Mouse (Mus musculus) liver, adult 2 months (tissue): ENCODE data around the gene Amdhd2. TPM values are rescaled to one million over a fixed set of nuclear protein-coding genes. Genes with fewer than 3 reads are reported as not detected.

Source experiments
- DNase-seq: peaks from one replicate; pipeline ENCODE4 v3.0.0-alpha.2; 2011; ENCODE audit warnings: low read depth, low spot score; ENCODE audit errors: extremely low read depth
- H3K27ac ChIP-seq: fragments of 200-500 bp; replicated peaks from 2 replicates; pipeline ENCODE4 v1.5.1; 2012; ENCODE audit warnings: low read depth, mild to moderate bottlenecking, control low read depth, inconsistent platforms, low read length; ENCODE audit not compliant: insufficient read depth
- H3K27me3 ChIP-seq: fragments of 200-500 bp; 2 replicates; pipeline ENCODE4 v1.6.1; 2012; ENCODE audit warnings: mild to moderate bottlenecking, moderate library complexity, low read length, inconsistent platforms; ENCODE audit not compliant: control insufficient read depth, insufficient read depth
- H3K36me3 ChIP-seq: fragments of 200-500 bp; 2 replicates; pipeline ENCODE4 v1.6.1; 2012; ENCODE audit warnings: low read length, inconsistent platforms; ENCODE audit not compliant: control insufficient read depth, insufficient read depth
- H3K4me1 ChIP-seq: fragments of 200-500 bp; 2 replicates; pipeline ENCODE4 v1.6.1; 2011; ENCODE audit warnings: low read length; ENCODE audit not compliant: control insufficient read depth, insufficient read depth
- H3K4me3 ChIP-seq: fragments of 200-500 bp; 2 replicates; pipeline ENCODE4 v1.5.1; 2011; ENCODE audit warnings: low read depth, mild to moderate bottlenecking, control low read depth, low read length, moderate library complexity; ENCODE audit not compliant: insufficient read depth
- H3K79me2 ChIP-seq: fragments of 200-500 bp; 2 replicates; pipeline ENCODE4 v1.6.1; 2012; ENCODE audit warnings: inconsistent platforms, mild to moderate bottlenecking, low read length, moderate library complexity; ENCODE audit not compliant: control insufficient read depth, insufficient read depth
- H3K9ac ChIP-seq: fragments of 200-500 bp; 2 replicates; pipeline ENCODE4 v1.6.1; 2012; ENCODE audit warnings: low read depth, mild to moderate bottlenecking, control low read depth, inconsistent platforms, low read length
- CTCF ChIP-seq: fragments of 200-500 bp; IDR thresholded peaks from 2 replicates; pipeline ENCODE4 v1.5.1; 2011; ENCODE audit warnings: low read depth, low read length, control low read depth
- POLR2A ChIP-seq: fragments of 200-500 bp; IDR thresholded peaks from 2 replicates; pipeline ENCODE4 v1.6.1; 2011; ENCODE audit warnings: low read length, control low read depth; ENCODE audit not compliant: insufficient read depth; ENCODE audit errors: extremely low read depth
- WGBS: fragments of 180-500 bp; shearing (Covaris S2); methylation state at CpG from one replicate; pipeline ENCODE4 v1.1.7; 2018; 5-methylcytosine and 5-hydroxymethylcytosine counted together
- polyA plus RNA-seq: library from polyadenylated mRNA; depleted of rRNA; stranded (reverse); fragments of >200 nt; gene quantifications from 2 replicates; pipeline ENCODE4 v1.2.3, GENCODE M21; 2012
- total RNA-seq: library from RNA; depleted of rRNA; stranded (reverse); fragments of >200 nt; gene quantifications from 2 replicates; pipeline ENCODE4 v1.2.3, GENCODE M21; 2014

Amdhd2 gene
- total and polyA plus RNA-seq, 2 experiments = 19.3 to 35.4 TPM

DNA sequence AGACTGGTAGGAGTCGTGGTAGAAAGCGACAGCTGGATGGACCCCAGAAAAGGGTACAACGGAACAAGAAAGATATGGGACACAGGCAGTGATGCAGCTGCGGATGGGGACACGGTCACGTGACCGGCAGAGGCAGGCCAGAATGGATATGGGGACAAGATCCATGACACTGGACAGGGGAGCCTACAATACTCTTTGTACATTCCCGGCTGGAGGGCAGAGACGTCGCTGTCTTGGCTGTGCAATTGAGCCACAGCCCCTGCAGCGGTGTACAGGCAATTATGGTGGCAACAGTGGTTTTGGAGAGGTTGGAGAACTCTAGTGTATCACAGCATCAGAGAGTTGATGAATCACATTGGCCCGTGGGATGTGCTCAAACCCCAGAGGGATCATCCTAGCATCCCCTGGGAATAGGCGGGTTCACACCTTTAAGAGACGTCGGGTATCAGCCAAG, 42.4 kb upstream of the Amdhd2 start:
- no peak for DNase-seq
- H3K79me2 ChIP-seq = peaks cover 19% of the 10 kb centered on the region; the same call in 1 of the 2 replicates
- peak overlapping the region; percentile 82; the same call in 1 of the 2 replicates for H3K4me3 ChIP-seq
- peak overlapping the region; percentile 95 for H3K9ac ChIP-seq
- H3K4me1 ChIP-seq = peaks cover 39% of the 10 kb centered on the region
- peak overlapping the region; percentile 17 for H3K27ac ChIP-seq
- no peaks in the 10 kb centered on the region for H3K27me3 ChIP-seq
- no peaks in the 10 kb centered on the region for H3K36me3 ChIP-seq
- TF ChIP-seq POLR2A = 0 out of 2 replicates have a peak, but pooled peaks have one; percentile 4
- no peak for TF ChIP-seq CTCF
- 13% methylated on average over 15 of the region's 15 CpGs for WGBS

DNA sequence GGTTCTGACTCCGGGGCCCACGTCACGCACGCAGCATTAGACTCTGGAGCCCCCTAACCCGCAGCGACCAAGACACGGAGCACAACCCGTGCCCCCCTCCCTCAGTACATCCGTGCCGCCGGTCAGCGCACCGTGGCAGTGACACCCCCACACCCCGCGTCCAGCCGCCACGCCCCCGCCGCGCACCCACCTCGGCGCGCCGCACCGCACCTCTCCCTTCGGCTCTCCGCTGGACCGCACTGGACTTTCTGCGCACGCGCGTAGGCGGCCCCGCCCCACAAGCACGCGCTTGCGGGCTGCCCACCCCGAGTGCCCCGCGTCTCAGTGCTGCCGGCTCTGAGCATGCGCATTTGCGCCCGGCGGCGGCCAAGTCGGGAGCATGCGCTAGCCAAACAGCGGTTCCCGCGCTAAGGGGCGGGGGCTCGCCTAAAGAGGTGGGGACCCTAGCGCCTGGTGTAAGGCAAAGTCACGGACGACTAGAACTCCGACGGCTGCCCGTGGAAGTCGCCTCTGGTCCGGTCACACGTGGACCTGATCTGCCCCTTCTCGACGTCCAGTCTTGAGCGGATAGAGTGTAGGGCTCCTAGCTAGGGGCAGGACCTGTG, 41.8 kb upstream of the Amdhd2 start, which contains the start of gene Tbc1d24:
Gene Tbc1d24 (minus strand): TSS at position 279 of the 605 bp plus-strand sequence.
- H3K4me1 ChIP-seq = peaks cover 34% of the 10 kb centered on the region
- H3K79me2 ChIP-seq = peaks cover 19% of the 10 kb centered on the region; the same call in 1 of the 2 replicates
- peak within 1 kb of the TSS; percentile 95 for H3K9ac ChIP-seq
- H3K27me3 ChIP-seq = no peaks in the 10 kb centered on the region
- no peaks in the 10 kb centered on the region for H3K36me3 ChIP-seq
- TF ChIP-seq POLR2A (peak; percentile 51; the same call in 1 of the 2 replicates), CTCF (no peak)
- DNase-seq = peak; percentile 69
- peak within 1 kb of the TSS; percentile 72 for H3K27ac ChIP-seq
- under 1% methylated on average over 65 of the region's 65 CpGs for WGBS
- peak within 1 kb of the TSS; percentile 82 for H3K4me3 ChIP-seq

DNA sequence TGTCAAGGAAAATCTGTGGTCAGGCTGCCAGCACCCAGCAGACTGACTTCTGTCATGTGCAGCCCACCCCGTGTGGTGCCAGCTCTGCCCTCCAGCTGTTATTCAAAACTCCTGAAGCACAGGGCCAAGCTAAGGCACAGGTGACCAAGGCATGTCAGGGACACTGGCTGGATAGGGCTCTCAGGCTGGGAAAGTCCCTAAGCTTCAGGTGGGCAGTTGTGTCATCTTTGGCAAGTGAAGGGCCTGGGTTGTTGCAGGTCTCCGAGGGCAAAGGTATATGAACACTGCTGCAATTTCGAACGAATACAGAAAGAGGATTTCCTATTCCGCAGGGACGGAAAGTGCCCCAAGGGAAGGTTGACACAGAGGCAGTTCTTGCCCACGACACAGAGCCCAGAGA, 41.3 kb upstream of the Amdhd2 start:
- Histone ChIP-seq H3K36me3 (no peaks in the 10 kb centered on the region), H3K27ac (peak overlapping the region; percentile 72), H3K79me2 (peaks cover 22% of the 10 kb centered on the region; the same call in 1 of the 2 replicates), H3K4me1 (peaks cover 29% of the 10 kb centered on the region), H3K27me3 (no peaks in the 10 kb centered on the region), H3K9ac (peak overlapping the region; percentile 95), H3K4me3 (peak overlapping the region; percentile 82)
- TF ChIP-seq POLR2A (no peak), CTCF (no peak)
- DNase-seq = peak; percentile 70
- 3% methylated on average over 7 of the region's 7 CpGs for WGBS

DNA sequence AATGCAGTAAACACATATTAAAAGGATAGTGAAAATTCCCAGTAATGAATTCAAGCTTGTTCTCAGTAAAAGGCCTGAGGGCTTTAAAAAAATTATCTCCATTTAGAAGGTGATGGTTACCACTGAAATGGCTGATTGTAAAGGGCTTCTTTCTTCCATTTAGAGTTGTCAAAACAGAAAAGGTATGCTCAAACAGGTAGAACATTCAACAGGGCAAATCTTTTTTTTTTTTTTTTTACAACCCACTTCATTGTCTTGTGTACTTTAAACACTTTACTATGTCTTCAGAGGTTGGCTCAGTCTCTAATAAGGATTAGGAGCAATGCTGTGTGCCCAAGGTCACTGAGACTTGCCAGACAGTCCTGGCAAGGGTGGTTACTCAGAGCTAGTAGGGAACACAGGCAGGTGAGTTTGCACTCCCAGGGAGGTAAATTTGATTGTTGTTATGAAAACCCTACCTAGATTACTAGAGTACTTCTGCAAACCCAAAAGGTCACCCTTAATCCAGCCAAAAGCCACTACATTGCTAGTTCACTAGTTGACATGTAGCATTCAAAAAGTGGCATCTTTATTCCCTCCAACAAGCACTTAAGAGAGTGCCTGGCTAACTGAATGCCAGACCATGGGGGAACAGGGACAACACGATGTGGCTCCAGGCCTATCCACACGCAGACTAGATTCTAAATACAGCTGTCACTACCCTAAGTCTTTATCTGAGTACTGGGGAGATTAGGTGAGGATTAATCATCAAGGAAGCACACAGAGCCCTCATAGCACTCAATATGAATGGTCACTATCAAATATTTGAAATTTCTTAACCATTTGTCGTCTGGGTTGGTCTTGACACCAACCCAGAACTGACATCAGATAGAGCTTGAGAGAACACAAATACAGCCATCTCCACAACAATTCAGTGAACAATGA, 40.3 kb upstream of the Amdhd2 start:
- H3K9ac ChIP-seq = no peak overlapping the region
- peaks cover 31% of the 10 kb centered on the region for H3K4me1 ChIP-seq
- H3K4me3 ChIP-seq = no peak overlapping the region

DNA sequence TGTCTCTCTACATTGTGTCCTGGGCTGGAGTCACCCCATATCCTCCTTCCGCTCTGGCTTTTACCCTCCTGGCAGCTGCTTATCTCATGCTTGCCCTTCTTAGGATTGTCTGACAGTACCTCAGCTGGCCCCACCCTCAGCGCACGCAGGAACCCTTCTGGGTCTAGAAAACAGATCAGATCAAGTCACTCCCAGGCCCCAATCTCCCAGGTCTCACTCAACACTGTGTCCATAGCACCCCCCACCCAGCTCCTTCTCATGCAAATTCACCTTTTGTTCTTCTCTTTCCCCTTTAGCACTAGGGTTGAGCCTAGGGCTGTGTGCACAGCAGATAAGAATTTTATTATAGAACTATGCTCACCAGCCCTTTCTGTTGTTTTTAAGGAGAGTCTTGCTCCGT, 39.5 kb upstream of the Amdhd2 start:
- H3K27me3 ChIP-seq = no peaks in the 10 kb centered on the region
- peaks cover 34% of the 10 kb centered on the region; the same call in 1 of the 2 replicates for H3K79me2 ChIP-seq
- no peak for TF ChIP-seq CTCF
- no peak for TF ChIP-seq POLR2A
- H3K27ac ChIP-seq = no peak overlapping the region
- H3K9ac ChIP-seq = no peak overlapping the region
- WGBS = 94% methylated on average over 4 of the region's 4 CpGs
- no peaks in the 10 kb centered on the region for H3K36me3 ChIP-seq
- DNase-seq = no peak
- H3K4me1 ChIP-seq = peaks cover 23% of the 10 kb centered on the region
- no peak overlapping the region for H3K4me3 ChIP-seq

More for the DNA sequence above, 40.3 kb upstream of the Amdhd2 start:
- TF ChIP-seq CTCF (no peak), POLR2A (no peak)
- peak; percentile 53 for DNase-seq
- no peak overlapping the region; the same call in 1 of the 2 replicates for H3K27ac ChIP-seq
- no peaks in the 10 kb centered on the region for H3K27me3 ChIP-seq
- 30% methylated on average over 3 of the region's 3 CpGs for WGBS
- no peaks in the 10 kb centered on the region for H3K36me3 ChIP-seq
- peaks cover 32% of the 10 kb centered on the region; the same call in 1 of the 2 replicates for H3K79me2 ChIP-seq

DNA sequence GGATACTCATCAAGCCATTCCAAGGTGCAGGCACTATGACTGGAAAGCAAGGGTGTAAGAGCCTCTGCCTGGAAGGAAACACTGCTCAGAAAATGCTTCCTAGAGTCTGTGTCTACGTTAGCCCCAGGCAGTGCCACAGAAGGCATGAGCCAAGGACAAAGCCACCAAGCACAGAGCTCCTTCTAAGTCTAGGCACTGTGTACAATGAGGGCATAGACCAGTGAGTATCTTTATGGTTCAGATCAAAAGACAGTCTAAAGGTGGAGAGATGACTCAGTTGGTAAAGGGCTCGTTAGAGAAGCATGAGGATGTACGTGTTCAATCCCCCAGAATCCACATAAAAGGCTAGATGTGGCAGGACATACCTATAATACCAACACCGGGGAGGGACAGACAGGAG, 37.5 kb upstream of the Amdhd2 start:
- no peak for DNase-seq
- Histone ChIP-seq H3K27ac (no peak overlapping the region), H3K27me3 (no peaks in the 10 kb centered on the region), H3K4me1 (peaks cover 19% of the 10 kb centered on the region), H3K36me3 (no peaks in the 10 kb centered on the region), H3K79me2 (peaks cover 31% of the 10 kb centered on the region; the same call in 1 of the 2 replicates), H3K4me3 (no peak overlapping the region), H3K9ac (no peak overlapping the region)
- 90% methylated on average over 4 of the region's 4 CpGs for WGBS
- TF ChIP-seq POLR2A (no peak), CTCF (no peak)
